Mouse (Mus musculus): Measurements from ENCODE around the gene Ndufb7. TPM values are rescaled to one million over a fixed set of nuclear protein-coding genes. Genes with fewer than 3 reads are reported as not detected.
A peak's percentile ranks its signal among the peaks of the same experiment; 100 is the strongest.

Gene Ndufb7
- polyA plus RNA-seq, 1 experiment from 2014 or later: 612 TPM

GRCm38 (mm10) chr8:83609547-83610180, 43.2 kb downstream of the Ndufb7 start:
- peak overlapping the region; percentile 97 for H3K9ac ChIP-seq (ENCODE audit: low read length)
- peaks cover 20% of the 10 kb centered on the region for H3K4me1 ChIP-seq (ENCODE audit: control insufficient read depth, insufficient read depth, low read length)
- peak overlapping the region; percentile 92 for H3K4me3 ChIP-seq (ENCODE audit: low read length)
- no peak overlapping the region for H3K27ac ChIP-seq (ENCODE audit: low read length)
- H3K36me3 ChIP-seq (ENCODE audit: control insufficient read depth, insufficient read depth): peaks cover 29% of the 10 kb centered on the region
- peak overlapping the region; percentile 95 for H3K4me2 ChIP-seq (ENCODE audit: low read depth, low read length)
- no peaks in the 10 kb centered on the region for H3K27me3 ChIP-seq (ENCODE audit: control insufficient read depth, insufficient read depth, low read length)
- ATAC-seq (replicated peaks; ENCODE audit: extremely low read depth, insufficient read depth, low FRiP score): no peak
- 89% methylated on average over 10 of the region's 10 CpGs for WGBS
- no peaks in the 10 kb centered on the region for H3K9me3 ChIP-seq (replicated peaks; ENCODE audit: control insufficient read depth, low read length)

GRCm38 (mm10) chr8:83611921-83612320, 45.5 kb downstream of the Ndufb7 start:
- H3K9ac ChIP-seq (ENCODE audit: low read length): no peak overlapping the region

GRCm38 (mm10) chr8:83613695-83614094, 47.2 kb downstream of the Ndufb7 start:
- no peak overlapping the region for H3K4me2 ChIP-seq (ENCODE audit: low read depth, low read length)
- H3K9ac ChIP-seq (ENCODE audit: low read length): no peak overlapping the region
- ATAC-seq (replicated peaks; ENCODE audit: extremely low read depth, insufficient read depth, low FRiP score): no peak
- 81% methylated on average over 4 of the region's 4 CpGs for WGBS
- no peaks in the 10 kb centered on the region for H3K27me3 ChIP-seq (ENCODE audit: control insufficient read depth, insufficient read depth, low read length)
- H3K4me3 ChIP-seq (ENCODE audit: low read length): no peak overlapping the region
- peaks cover 15% of the 10 kb centered on the region for H3K4me1 ChIP-seq (ENCODE audit: control insufficient read depth, insufficient read depth, low read length)
- no peak overlapping the region for H3K27ac ChIP-seq (ENCODE audit: low read length)
- H3K36me3 ChIP-seq (ENCODE audit: control insufficient read depth, insufficient read depth): peaks cover 29% of the 10 kb centered on the region
- H3K9me3 ChIP-seq (replicated peaks; ENCODE audit: control insufficient read depth, low read length): no peaks in the 10 kb centered on the region

More at GRCm38 (mm10) chr8:83611921-83612320, 45.5 kb downstream of the Ndufb7 start:
- H3K9me3 ChIP-seq (replicated peaks; ENCODE audit: control insufficient read depth, low read length): no peaks in the 10 kb centered on the region
- no peak for ATAC-seq (replicated peaks; ENCODE audit: extremely low read depth, insufficient read depth, low FRiP score)
- no peak overlapping the region for H3K4me3 ChIP-seq (ENCODE audit: low read length)
- H3K36me3 ChIP-seq (ENCODE audit: control insufficient read depth, insufficient read depth): peaks cover 29% of the 10 kb centered on the region
- H3K27ac ChIP-seq (ENCODE audit: low read length): no peak overlapping the region
- 90% methylated on average over 4 of the region's 4 CpGs for WGBS
- H3K4me2 ChIP-seq (ENCODE audit: low read depth, low read length): no peak overlapping the region
- no peaks in the 10 kb centered on the region for H3K27me3 ChIP-seq (ENCODE audit: control insufficient read depth, insufficient read depth, low read length)
- H3K4me1 ChIP-seq (ENCODE audit: control insufficient read depth, insufficient read depth, low read length): peaks cover 19% of the 10 kb centered on the region

GRCm38 (mm10) chr8:83616625-83617024, 50.2 kb downstream of the Ndufb7 start:
- no peak for ATAC-seq (replicated peaks; ENCODE audit: extremely low read depth, insufficient read depth, low FRiP score)
- Histone ChIP-seq H3K4me3 (ENCODE audit: low read length) (no peak overlapping the region), H3K4me2 (ENCODE audit: low read depth, low read length) (no peak overlapping the region), H3K4me1 (ENCODE audit: control insufficient read depth, insufficient read depth, low read length) (no peaks in the 10 kb centered on the region), H3K9me3 (replicated peaks; ENCODE audit: control insufficient read depth, low read length) (no peaks in the 10 kb centered on the region), H3K9ac (ENCODE audit: low read length) (no peak overlapping the region), H3K27ac (ENCODE audit: low read length) (no peak overlapping the region), H3K36me3 (ENCODE audit: control insufficient read depth, insufficient read depth) (peaks cover 14% of the 10 kb centered on the region), H3K27me3 (ENCODE audit: control insufficient read depth, insufficient read depth, low read length) (peaks cover 4% of the 10 kb centered on the region)

GRCm38 (mm10) chr8:83617111-83617510, 50.6 kb downstream of the Ndufb7 start:
- H3K4me2 ChIP-seq (ENCODE audit: low read depth, low read length): no peak overlapping the region
- no peak for ATAC-seq (replicated peaks; ENCODE audit: extremely low read depth, insufficient read depth, low FRiP score)
- H3K27ac ChIP-seq (ENCODE audit: low read length): no peak overlapping the region
- peaks cover 1% of the 10 kb centered on the region; the same call in 1 of the 2 replicates for H3K4me1 ChIP-seq (ENCODE audit: control insufficient read depth, insufficient read depth, low read length)
- peaks cover 10% of the 10 kb centered on the region for H3K36me3 ChIP-seq (ENCODE audit: control insufficient read depth, insufficient read depth)
- H3K27me3 ChIP-seq (ENCODE audit: control insufficient read depth, insufficient read depth, low read length): peaks cover 4% of the 10 kb centered on the region
- H3K9me3 ChIP-seq (replicated peaks; ENCODE audit: control insufficient read depth, low read length): no peaks in the 10 kb centered on the region
- WGBS: 75% methylated on average over 2 of the region's 2 CpGs
- H3K9ac ChIP-seq (ENCODE audit: low read length): no peak overlapping the region
- H3K4me3 ChIP-seq (ENCODE audit: low read length): no peak overlapping the region

GRCm38 (mm10) chr8:83618566-83618965, 52.1 kb downstream of the Ndufb7 start:
- ATAC-seq (replicated peaks; ENCODE audit: extremely low read depth, insufficient read depth, low FRiP score): no peak
- WGBS: 93% methylated on average over 2 of the region's 2 CpGs
- Histone ChIP-seq H3K9me3 (replicated peaks; ENCODE audit: control insufficient read depth, low read length) (no peaks in the 10 kb centered on the region), H3K4me1 (ENCODE audit: control insufficient read depth, insufficient read depth, low read length) (peaks cover 3% of the 10 kb centered on the region; the same call in 1 of the 2 replicates), H3K4me2 (ENCODE audit: low read depth, low read length) (no peak overlapping the region), H3K27me3 (ENCODE audit: control insufficient read depth, insufficient read depth, low read length) (peaks cover 4% of the 10 kb centered on the region), H3K9ac (ENCODE audit: low read length) (no peak overlapping the region), H3K36me3 (ENCODE audit: control insufficient read depth, insufficient read depth) (no peaks in the 10 kb centered on the region), H3K4me3 (ENCODE audit: low read length) (no peak overlapping the region), H3K27ac (ENCODE audit: low read length) (no peak overlapping the region)

GRCm38 (mm10) chr8:83619568-83620285, 53.3 kb downstream of the Ndufb7 start:
- Histone ChIP-seq H3K4me1 (ENCODE audit: control insufficient read depth, insufficient read depth, low read length) (peaks cover 3% of the 10 kb centered on the region; the same call in 1 of the 2 replicates), H3K27me3 (ENCODE audit: control insufficient read depth, insufficient read depth, low read length) (peaks cover 4% of the 10 kb centered on the region), H3K9me3 (replicated peaks; ENCODE audit: control insufficient read depth, low read length) (no peaks in the 10 kb centered on the region), H3K4me3 (ENCODE audit: low read length) (no peak overlapping the region), H3K4me2 (ENCODE audit: low read depth, low read length) (no peak overlapping the region), H3K9ac (ENCODE audit: low read length) (no peak overlapping the region), H3K27ac (ENCODE audit: low read length) (no peak overlapping the region), H3K36me3 (ENCODE audit: control insufficient read depth, insufficient read depth) (no peaks in the 10 kb centered on the region)
- ATAC-seq (replicated peaks; ENCODE audit: extremely low read depth, insufficient read depth, low FRiP score): no peak
- WGBS: 82% methylated on average over 9 of the region's 9 CpGs

Other genes starting within 250 kb of the Ndufb7 start
- gene Elmod2, start 234.2 kb upstream of the Ndufb7 start, polyA plus RNA-seq (2015; fragmentation: Nextera tagmentation; extraction: Ambion mirVana): 9.8 and 10.4 TPM in 2 replicates
- gene Mgat4d, start 218.2 kb upstream of the Ndufb7 start, polyA plus RNA-seq (2015; fragmentation: Nextera tagmentation; extraction: Ambion mirVana): not detected in 2 replicates
- 0.04 and 0.05 TPM in 2 replicates for gene Clgn, start 176.8 kb upstream of the Ndufb7 start, polyA plus RNA-seq (2015; fragmentation: Nextera tagmentation; extraction: Ambion mirVana)
- gene Scoc, start 108.3 kb upstream of the Ndufb7 start, polyA plus RNA-seq (2015; fragmentation: Nextera tagmentation; extraction: Ambion mirVana): 66.8 and 67.6 TPM in 2 replicates
- not detected in 2 replicates for gene Olfr370, start 30.9 kb upstream of the Ndufb7 start, polyA plus RNA-seq (2015; fragmentation: Nextera tagmentation; extraction: Ambion mirVana)
- 372 and 402 TPM in 2 replicates for gene Tecr, start 41.3 kb downstream of the Ndufb7 start, polyA plus RNA-seq (2015; fragmentation: Nextera tagmentation; extraction: Ambion mirVana)
- 47.8 and 49.3 TPM in 2 replicates for gene Dnajb1, start 41.5 kb downstream of the Ndufb7 start, polyA plus RNA-seq (2015; fragmentation: Nextera tagmentation; extraction: Ambion mirVana)
- gene Gipc1, start 86.0 kb downstream of the Ndufb7 start, polyA plus RNA-seq (2015; fragmentation: Nextera tagmentation; extraction: Ambion mirVana): 135 and 146 TPM in 2 replicates
- 0.43 and 0.69 TPM in 2 replicates for gene Ptger1, start 100.0 kb downstream of the Ndufb7 start, polyA plus RNA-seq (2015; fragmentation: Nextera tagmentation; extraction: Ambion mirVana)
- 17.5 and 20.2 TPM in 2 replicates for gene Pkn1, start 132.5 kb downstream of the Ndufb7 start, polyA plus RNA-seq (2015; fragmentation: Nextera tagmentation; extraction: Ambion mirVana)
- gene Ddx39, start 148.5 kb downstream of the Ndufb7 start, polyA plus RNA-seq (2015; fragmentation: Nextera tagmentation; extraction: Ambion mirVana): 141 and 147 TPM in 2 replicates
- gene Adgre5, start 174.7 kb downstream of the Ndufb7 start, polyA plus RNA-seq (2015; fragmentation: Nextera tagmentation; extraction: Ambion mirVana): 39.5 and 41.9 TPM in 2 replicates